Mouse (Mus musculus): ENCODE results near the gene Enpp4.

DNA sequence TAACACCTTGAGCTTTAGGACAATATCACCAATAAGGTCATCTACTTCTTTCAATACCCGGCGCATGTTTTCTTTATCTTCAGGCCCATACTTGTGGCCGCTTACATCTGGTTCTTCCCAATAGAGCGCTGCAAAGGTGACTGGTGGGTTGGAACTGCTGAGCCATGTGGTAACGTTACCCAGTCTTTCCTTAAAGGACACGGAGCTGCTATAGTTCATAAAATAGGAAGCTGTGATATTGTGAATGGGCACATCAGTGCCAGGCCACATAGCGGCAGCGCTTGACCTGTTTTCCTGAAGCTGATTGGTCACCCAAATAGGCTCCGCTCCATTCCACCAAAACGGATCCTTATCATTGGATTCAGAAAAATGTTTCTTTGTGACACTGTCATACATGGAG is 3.6 kb downstream of the Enpp4 start:
- TF ChIP-seq CTCF (IDR thresholded peaks at IDR 0.05) (no peak), EP300 (IDR thresholded peaks at IDR 0.05) (no peak)
